Mouse (Mus musculus) lung, embryonic 16.5 days (tissue): Measurements from ENCODE around the gene Trim8. TPM values are rescaled to one million over a fixed set of nuclear protein-coding genes. Genes with fewer than 3 reads are reported as not detected.

ENCODE experiments used
- ATAC-seq: fragments of 200-750 bp; cut with Nextera tagmentation; 2 replicates; pipeline ENCODE4 v1.8.0; 2017; ENCODE audit warnings: low read depth, mild to moderate bottlenecking, moderate library complexity
- H3K27ac ChIP-seq: fragments of 300-500 bp; sonication (generic); 2 replicates; pipeline ENCODE4 v1.5.1; 2014; ENCODE audit warnings: mild to moderate bottlenecking, control low read depth, low read length
- H3K27me3 ChIP-seq: fragments of 300-500 bp; sonication (generic); 2 replicates; pipeline ENCODE4 v1.6.1; 2014; ENCODE audit warnings: low read depth, low read length, mixed read lengths; ENCODE audit not compliant: control insufficient read depth, insufficient read depth
- H3K36me3 ChIP-seq: fragments of 300-500 bp; sonication (generic); 2 replicates; pipeline ENCODE4 v1.6.1; 2014; ENCODE audit warnings: low read length; ENCODE audit not compliant: control insufficient read depth, insufficient read depth
- H3K4me1 ChIP-seq: fragments of 300-500 bp; sonication (generic); replicated peaks from 2 replicates; pipeline ENCODE4 v1.6.1; 2014; ENCODE audit warnings: low read length, mixed read lengths; ENCODE audit not compliant: control insufficient read depth, insufficient read depth
- H3K4me2 ChIP-seq: fragments of 300-500 bp; sonication (generic); 2 replicates; pipeline ENCODE4 v1.6.1; 2014; ENCODE audit warnings: low read depth, low read length, control low read depth
- H3K4me3 ChIP-seq: fragments of 300-500 bp; sonication (generic); 2 replicates; pipeline ENCODE4 v1.5.1; 2014; ENCODE audit warnings: mild to moderate bottlenecking, low read length, control low read depth
- H3K9ac ChIP-seq: fragments of 300-500 bp; sonication (generic); 2 replicates; pipeline ENCODE4 v1.6.1; 2014; ENCODE audit warnings: low read length, control low read depth
- H3K9me3 ChIP-seq: fragments of 300-500 bp; sonication (generic); 2 replicates; pipeline ENCODE4 v1.6.1; 2016; ENCODE audit warnings: low read length; ENCODE audit not compliant: control insufficient read depth
- WGBS: fragments of 180-500 bp; shearing (Covaris S2); extraction: QIAGEN DNeasy Blood & Tissue Kit; methylation state at CpG from one replicate; pipeline ENCODE4 v1.1.7; 2014; 5-methylcytosine and 5-hydroxymethylcytosine counted together
- polyA plus RNA-seq: library from polyadenylated mRNA; unstranded; fragments of >200 nt; fragmentation: Nextera tagmentation; extraction: Ambion mirVana; gene quantifications from 2 replicates; pipeline ENCODE4 v1.2.1, GENCODE M21; 2015

The Trim8 gene
- 22.4 and 24.9 TPM in 2 replicates for polyA plus RNA-seq

- ATAC-seq, result peak; percentile 48
These were observed at the start of gene Trim8 for GRCm38 (mm10) chr19:46501401-46502068. Gene Trim8 (plus strand): TSS chr19:46501702.

GRCm38 (mm10) chr19:46452052-46452827 is 49.3 kb upstream of the Trim8 start:
- no peaks in the 10 kb centered on the region for H3K27me3 ChIP-seq
- H3K4me3 ChIP-seq, result no peak overlapping the region
- no peak overlapping the region for H3K9ac ChIP-seq
- peaks cover 50% of the 10 kb centered on the region for H3K4me1 ChIP-seq
- no peaks in the 10 kb centered on the region for H3K9me3 ChIP-seq
- no peak overlapping the region; the same call in 1 of the 2 replicates for H3K27ac ChIP-seq
- ATAC-seq, result no peak
- 0 out of 2 replicates have a peak, but pooled peaks cover 2% of the 10 kb centered on the region for H3K36me3 ChIP-seq
- H3K4me2 ChIP-seq, result no peak overlapping the region
- WGBS, result 38% methylated on average over 10 of the region's 10 CpGs

More at GRCm38 (mm10) chr19:46501401-46502068, at the start of gene Trim8:
- Histone ChIP-seq H3K27me3 (no peaks in the 10 kb centered on the region), H3K36me3 (peaks cover 6% of the 10 kb centered on the region), H3K4me1 (peaks cover 24% of the 10 kb centered on the region), H3K4me2 (peak within 1 kb of the TSS; percentile 96), H3K9me3 (no peaks in the 10 kb centered on the region), H3K27ac (peak within 1 kb of the TSS; percentile 100), H3K4me3 (peak within 1 kb of the TSS; percentile 91), H3K9ac (peak within 1 kb of the TSS; percentile 99)
- 0% methylated on average over 50 of the region's 64 CpGs for WGBS

GRCm38 (mm10) chr19:46452916-46453315 is 48.6 kb upstream of the Trim8 start:
- Histone ChIP-seq H3K4me3 (no peak overlapping the region), H3K27ac (peak overlapping the region; percentile 75), H3K4me1 (peaks cover 51% of the 10 kb centered on the region), H3K9me3 (no peaks in the 10 kb centered on the region), H3K4me2 (no peak overlapping the region), H3K36me3 (0 out of 2 replicates have a peak, but pooled peaks cover 2% of the 10 kb centered on the region), H3K9ac (no peak overlapping the region), H3K27me3 (no peaks in the 10 kb centered on the region)
- no peak for ATAC-seq
- WGBS, result 65% methylated on average over 9 of the region's 9 CpGs

GRCm38 (mm10) chr19:46454126-46454880 is 47.2 kb upstream of the Trim8 start:
- H3K36me3 ChIP-seq, result 0 out of 2 replicates have a peak, but pooled peaks cover 2% of the 10 kb centered on the region

GRCm38 (mm10) chr19:46455032-46455431 is 46.5 kb upstream of the Trim8 start:
- no peak overlapping the region for H3K4me3 ChIP-seq
- H3K27ac ChIP-seq, result peak overlapping the region; percentile 75
- peak; percentile 82 for ATAC-seq
- H3K4me2 ChIP-seq, result no peak overlapping the region; the same call in 1 of the 2 replicates
- peaks cover 54% of the 10 kb centered on the region for H3K4me1 ChIP-seq
- WGBS, result 17% methylated on average over 1 of the region's 1 CpGs
- no peaks in the 10 kb centered on the region for H3K27me3 ChIP-seq
- H3K36me3 ChIP-seq, result 0 out of 2 replicates have a peak, but pooled peaks cover 2% of the 10 kb centered on the region
- H3K9ac ChIP-seq, result peak overlapping the region; percentile 39
- no peaks in the 10 kb centered on the region for H3K9me3 ChIP-seq

More at GRCm38 (mm10) chr19:46454126-46454880, 47.2 kb upstream of the Trim8 start:
- Histone ChIP-seq H3K9ac (peak overlapping the region; percentile 39), H3K27me3 (no peaks in the 10 kb centered on the region), H3K4me2 (no peak overlapping the region), H3K9me3 (no peaks in the 10 kb centered on the region), H3K27ac (peak overlapping the region; percentile 75), H3K4me1 (peaks cover 53% of the 10 kb centered on the region), H3K4me3 (no peak overlapping the region)
- peak; percentile 32 for ATAC-seq
- 20% methylated on average over 20 of the region's 20 CpGs for WGBS

- no peak for ATAC-seq
- H3K9ac ChIP-seq, result peak overlapping the region; percentile 39
- H3K4me1 ChIP-seq, result peaks cover 54% of the 10 kb centered on the region
These were observed 45.9 kb upstream of the Trim8 start for GRCm38 (mm10) chr19:46455556-46455955.

GRCm38 (mm10) chr19:46456018-46456735 is 45.3 kb upstream of the Trim8 start:
- Histone ChIP-seq H3K4me1 (peaks cover 54% of the 10 kb centered on the region), H3K36me3 (0 out of 2 replicates have a peak, but pooled peaks cover 4% of the 10 kb centered on the region), H3K27me3 (no peaks in the 10 kb centered on the region), H3K4me3 (no peak overlapping the region), H3K9me3 (no peaks in the 10 kb centered on the region), H3K4me2 (no peak overlapping the region), H3K27ac (peak overlapping the region; percentile 75), H3K9ac (peak overlapping the region; percentile 17; the same call in 1 of the 2 replicates)
- 68% methylated on average over 5 of the region's 5 CpGs for WGBS
- 0 out of 2 replicates have a peak, but pooled peaks have one; percentile 22 for ATAC-seq

More at GRCm38 (mm10) chr19:46455556-46455955, 45.9 kb upstream of the Trim8 start:
- Histone ChIP-seq H3K27me3 (no peaks in the 10 kb centered on the region), H3K27ac (peak overlapping the region; percentile 75), H3K4me3 (no peak overlapping the region), H3K36me3 (0 out of 2 replicates have a peak, but pooled peaks cover 3% of the 10 kb centered on the region), H3K9me3 (no peaks in the 10 kb centered on the region), H3K4me2 (no peak overlapping the region)
- 78% methylated on average over 8 of the region's 8 CpGs for WGBS

GRCm38 (mm10) chr19:46457798-46458197 is 43.7 kb upstream of the Trim8 start:
- Histone ChIP-seq H3K4me1 (peaks cover 51% of the 10 kb centered on the region), H3K36me3 (peaks cover 11% of the 10 kb centered on the region), H3K4me2 (no peak overlapping the region), H3K9me3 (no peaks in the 10 kb centered on the region), H3K27me3 (no peaks in the 10 kb centered on the region), H3K4me3 (no peak overlapping the region), H3K27ac (0 out of 2 replicates have a peak overlapping the region, but pooled peaks have one; percentile 24), H3K9ac (no peak overlapping the region)
- no peak for ATAC-seq
- 79% methylated on average over 5 of the region's 5 CpGs for WGBS
